In genomic region chr10:95535399-95536221, GRCm38 (mm10) we compare ENCODE assay signal across 25 mouse cellular contexts. TPM values are rescaled to one million over a fixed set of nuclear protein-coding genes. Genes with fewer than 3 reads are reported as not detected.
DNase-seq lines count a peak whose midpoint lies in the region; ATAC-seq and TF ChIP-seq lines count a peak whose summit lies in the region.
"Had no signal": no experiment of that assay in that cellular context is flagged by ENCODE, and none has a peak within 500 bp of the region (broad histone marks: within the 10 kb centered on the region; RNA-seq: fewer than 3 reads in every experiment).

No protein-coding gene starts in this region.

- peak; percentile 52 for TF ChIP-seq CTCF in layer of hippocampus, adult 2 months (conservative IDR thresholded peaks at IDR 0.05)
- peak; percentile 22 for TF ChIP-seq CTCF in intestine, postnatal 0 days (IDR thresholded peaks at IDR 0.05; ENCODE audit: low read depth)

- no peak for ATAC-seq in intestine, postnatal 0 days
- no peak for ATAC-seq in inflammation-experienced regulatory T-cells, adult 6 months
- ATAC-seq: activated CD4-positive, CD25-positive, alpha-beta regulatory T cell, adult 4 months; forebrain, embryonic 13.5 days; hindbrain, embryonic 16.5 days; lung, postnatal 0 days; midbrain, embryonic 13.5 days had no signal

- 74% methylated on average over 8 of the region's 8 CpGs for WGBS in intestine, postnatal 0 days

- H3K27me3 ChIP-seq in intestine, postnatal 0 days (replicated peaks; ENCODE audit: control insufficient read depth, insufficient read depth, low read length), result no peaks in the 10 kb centered on the region
- H3K27me3 ChIP-seq: forebrain, embryonic 13.5 days; midbrain, embryonic 13.5 days; neural tube, embryonic 12.5 days had no signal

- no peak overlapping the region for H3K9ac ChIP-seq in ES-E14 (ENCODE audit: insufficient read depth, low read depth, low read length, poor library complexity, severe bottlenecking)
- no peak overlapping the region for H3K9ac ChIP-seq in intestine, postnatal 0 days (ENCODE audit: low read depth, low read length)
- H3K9ac ChIP-seq: forebrain, embryonic 13.5 days; midbrain, embryonic 13.5 days; neural tube, embryonic 12.5 days had no signal

- H3K4me3 ChIP-seq in layer of hippocampus, adult 2 months, result no peak overlapping the region
- H3K4me3 ChIP-seq in ES-E14 (ENCODE audit: insufficient read depth in 1 of 2, low read depth in 1 of 2, low read length in 2 of 2, poor library complexity in 1 of 2, severe bottlenecking in 1 of 2), result no peak overlapping the region
- H3K4me3 ChIP-seq in intestine, postnatal 0 days (ENCODE audit: low read depth, low read length), result no peak overlapping the region
- H3K4me3 ChIP-seq: forebrain, embryonic 13.5 days; midbrain, embryonic 13.5 days; neural tube, embryonic 12.5 days had no signal

- no peaks in the 10 kb centered on the region for H3K36me3 ChIP-seq in ES-E14 (ENCODE audit: control insufficient read depth, insufficient read depth, low read length, poor library complexity, severe bottlenecking)
- H3K36me3 ChIP-seq in intestine, postnatal 0 days (ENCODE audit: control insufficient read depth, insufficient read depth), result no peaks in the 10 kb centered on the region
- H3K36me3 ChIP-seq: midbrain, embryonic 13.5 days; neural tube, embryonic 12.5 days had no signal

- DNase-seq in heart, adult 11 months, result peak; percentile 37
- no peak for DNase-seq in heart, postnatal 4 days
- no peak for DNase-seq in layer of hippocampus, adult 2 months (ENCODE audit: low spot score in 2 of 2)
- DNase-seq in layer of hippocampus, adult 8-10 months (ENCODE audit: low spot score in 2 of 2), result no peak
- no peak for DNase-seq in ES-E14 (ENCODE audit: low read depth, low spot score)
- no peak for DNase-seq in urinary bladder, postnatal 14 days (ENCODE audit: low spot score)
- DNase-seq: adrenal gland, adult 8-10 months; cerebellum, adult 18-20 months; cerebellum, postnatal 25 days; kidney, adult 2 months; kidney, postnatal 36 days; layer of hippocampus, adult 9-11 months; left cerebral cortex, postnatal 4 days; right cerebral cortex, postnatal 14 days; spleen, adult 18-20 months; thymus, postnatal 14 days had no signal

- no peak overlapping the region for H3K27ac ChIP-seq in layer of hippocampus, adult 2 months
- H3K27ac ChIP-seq in ES-E14 (ENCODE audit: insufficient read depth, low read depth, low read length, poor library complexity, severe bottlenecking), result no peak overlapping the region
- no peak overlapping the region for H3K27ac ChIP-seq in intestine, postnatal 0 days (ENCODE audit: low read depth, low read length)
- H3K27ac ChIP-seq: forebrain, embryonic 13.5 days; macrophage; midbrain, embryonic 13.5 days; neural tube, embryonic 12.5 days had no signal

- H3K4me1 ChIP-seq in ES-E14 (ENCODE audit: control insufficient read depth in 2 of 2, insufficient read depth in 2 of 2, low read length in 2 of 2, poor library complexity in 1 of 2), result peaks cover 0 to 2% of the 10 kb centered on the region in 2 experiments; a peak in 2 of 4 replicates
- H3K4me1 ChIP-seq in intestine, postnatal 0 days (replicated peaks; ENCODE audit: control insufficient read depth, insufficient read depth, low read length), result 0 out of 2 replicates have a peak, but pooled peaks cover 5% of the 10 kb centered on the region

- no peak overlapping the region for H3K4me2 ChIP-seq in intestine, postnatal 0 days (replicated peaks; ENCODE audit: low read depth)
- H3K4me2 ChIP-seq: forebrain, embryonic 13.5 days; midbrain, embryonic 13.5 days; neural tube, embryonic 12.5 days had no signal

- in situ Hi-C loops in ES-E14 (cut with MboI; ENCODE audit: low sequenced_read_pairs in 2 of 2, unreplicated experiment in 2 of 2), result loop anchor here (25.0 kb wide), 2 partner anchors 502 to 552 kb away; no protein-coding TSS in a partner anchor

- no peaks in the 10 kb centered on the region for H3K9me3 ChIP-seq in ES-E14 (ENCODE audit: control insufficient read depth, insufficient read depth, low read depth, low read length)
- H3K9me3 ChIP-seq in intestine, postnatal 0 days (ENCODE audit: control insufficient read depth), result no peaks in the 10 kb centered on the region
- H3K9me3 ChIP-seq: forebrain, embryonic 13.5 days; midbrain, embryonic 13.5 days; neural tube, embryonic 12.5 days had no signal

TF ChIP-seq in ES-E14, 5 proteins besides CTCF, POLR2A, EP300 and RAD21:
- TF ChIP-seq ZNF384 (IDR thresholded peaks at IDR 0.05; ENCODE audit: low read depth, low read length), result peak; percentile 64; the same call in 1 of the 2 replicates
- TF ChIP-seq ZC3H11A (IDR thresholded peaks at IDR 0.05; ENCODE audit: borderline replicate concordance, low read depth, low read length), result no peak

RNA-seq across cellular contexts. Expression of gene Ube2n, which starts 20.7 kb away (rescaled TPM):
- total RNA-seq in heart, postnatal 4 days (2021), result 100 to 1,000 TPM; 143 to 146 TPM
- 100 to 1,000 TPM; 182 to 188 TPM for total RNA-seq in layer of hippocampus, adult 2 months (2021)
- total RNA-seq in layer of hippocampus, adult 8-10 months (2022), result 100 to 1,000 TPM; 176 to 226 (median 205) TPM
- 88.6 and 102 TPM in 2 replicates for total RNA-seq in ES-E14 (2012; rRNA removed)
- 154 and 167 TPM in 2 replicates for polyA plus RNA-seq in intestine, postnatal 0 days (2015; fragmentation: Nextera tagmentation; extraction: Ambion mirVana)
- 100 to 1,000 TPM; 280 to 438 (median 366) TPM for polyA plus RNA-seq in inflammation-experienced regulatory T-cells, adult 6 months (2017; shearing (Covaris generic))

RNA-seq across cellular contexts. Expression of gene Nudt4, which starts 28.3 kb away (rescaled TPM):
- 100 to 1,000 TPM; 201 to 218 TPM for total RNA-seq in heart, postnatal 4 days (2021)
- 10 to 100 TPM; 59.6 to 65.6 TPM for total RNA-seq in layer of hippocampus, adult 2 months (2021)
- total RNA-seq in layer of hippocampus, adult 8-10 months (2022), result 10 to 100 TPM; 72.5 to 74.3 (median 73.6) TPM
- 61.5 and 92.4 TPM in 2 replicates for total RNA-seq in ES-E14 (2012; rRNA removed)
- polyA plus RNA-seq in intestine, postnatal 0 days (2015; fragmentation: Nextera tagmentation; extraction: Ambion mirVana), result 105 and 107 TPM in 2 replicates
- 10 to 100 TPM in 2 of 3 experiments, 1 to 10 TPM in 1; 9.7 to 17.0 (median 12.9) TPM for polyA plus RNA-seq in inflammation-experienced regulatory T-cells, adult 6 months (2017; shearing (Covaris generic))

RNA-seq across cellular contexts. Expression of gene Mrpl42, which starts 33.9 kb away (rescaled TPM):
- 100 to 1,000 TPM; 284 to 300 TPM for total RNA-seq in heart, postnatal 4 days (2021)
- 10 to 100 TPM; 71.7 to 74.5 TPM for total RNA-seq in layer of hippocampus, adult 2 months (2021)
- total RNA-seq in layer of hippocampus, adult 8-10 months (2022), result 10 to 100 TPM; 66.9 to 73.8 (median 71.5) TPM
- total RNA-seq in ES-E14 (2012; rRNA removed), result 134 and 163 TPM in 2 replicates
- 221 and 233 TPM in 2 replicates for polyA plus RNA-seq in intestine, postnatal 0 days (2015; fragmentation: Nextera tagmentation; extraction: Ambion mirVana)
- polyA plus RNA-seq in inflammation-experienced regulatory T-cells, adult 6 months (2017; shearing (Covaris generic)), result 100 to 1,000 TPM; 164 to 240 (median 184) TPM
